Mouse (Mus musculus): ENCODE results near the gene Ano6. TPM values are rescaled to one million over a fixed set of nuclear protein-coding genes. Genes with fewer than 3 reads are reported as not detected.

Ano6 gene
- 61.0 TPM for polyA plus RNA-seq (2017; shearing (Covaris generic))

DNA sequence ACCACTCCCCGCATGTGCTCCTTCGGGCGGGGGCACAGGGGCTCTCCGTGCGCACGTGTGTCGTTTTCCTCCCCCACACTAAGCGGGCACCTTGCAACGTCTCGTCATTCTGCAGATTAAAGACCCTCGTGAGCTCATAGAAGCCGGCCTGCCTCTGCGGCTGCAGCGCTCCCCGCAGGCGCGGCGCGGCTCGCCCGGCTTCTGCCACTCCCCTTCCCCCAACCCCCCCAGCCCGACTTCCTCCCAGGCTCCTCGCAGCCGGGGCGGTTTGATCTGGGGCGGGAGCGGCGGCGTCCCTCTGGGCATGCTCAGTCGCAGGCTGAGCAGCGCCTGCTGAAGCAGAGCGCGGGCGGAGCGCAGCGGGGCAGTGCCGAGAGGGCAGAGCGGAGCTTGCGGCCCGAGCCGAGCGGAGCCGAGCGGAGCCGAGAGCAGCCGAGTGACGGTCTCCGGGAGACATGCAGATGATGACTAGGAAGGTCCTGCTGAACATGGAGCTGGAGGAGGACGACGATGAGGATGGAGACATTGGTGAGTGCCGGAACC, at the start of gene Ano6:
Ano6 (plus strand) TSS at position 315 of the 543 bp plus-strand sequence.

Other genes with a start within 250 kb of the Ano6 start
- gene Dbx2, start 134.9 kb upstream of the Ano6 start, polyA plus RNA-seq (2017; shearing (Covaris generic)) = 0.05 TPM